Mouse (Mus musculus) ES-E14 (cell line): ENCODE results near the gene Cfap46.

ENCODE experiments used
- ZC3H11A ChIP-seq: IDR thresholded peaks from 2 replicates; pipeline ENCODE4 v1.6.1; 2012; ENCODE audit warnings: low read depth, mild to moderate bottlenecking, inconsistent platforms, low read length, borderline replicate concordance
- ZNF384 ChIP-seq: IDR thresholded peaks from 2 replicates; pipeline ENCODE4 v1.6.1; 2012; ENCODE audit warnings: low read depth, low read length, inconsistent platforms

DNA sequence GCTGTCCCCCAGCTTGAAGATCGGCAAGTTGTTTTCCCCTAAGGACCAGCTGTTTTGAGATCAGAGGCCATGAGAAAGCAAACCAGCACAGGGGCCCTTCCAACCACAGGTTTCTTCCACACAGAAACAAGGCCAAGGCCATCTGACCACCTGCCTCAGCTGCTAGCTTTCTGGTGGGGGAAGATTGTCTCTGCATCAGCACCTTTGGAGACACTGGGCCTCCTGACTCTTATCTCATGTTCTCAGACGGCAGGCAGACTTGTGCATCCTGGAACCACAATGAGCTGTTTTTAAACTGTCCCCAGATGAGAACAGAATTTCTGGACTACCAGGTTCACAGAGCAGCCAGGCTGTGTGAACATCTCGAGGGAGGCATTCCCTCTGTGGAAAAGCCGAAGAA, 21.5 kb upstream of the Cfap46 start:
- TF ChIP-seq ZC3H11A, result no peak
- TF ChIP-seq ZNF384, result no peak
